Mouse (Mus musculus): ENCODE measurements around the gene Sv2c.

- TF ChIP-seq CTCF (IDR thresholded peaks at IDR 0.05; ENCODE audit: control insufficient read depth, insufficient read depth, insufficient read length) = no peak
- TF ChIP-seq CEBPB (IDR thresholded peaks at IDR 0.05; ENCODE audit: low read depth) = no peak
- TF ChIP-seq MAX (IDR thresholded peaks at IDR 0.05) = no peak
- no peak for TF ChIP-seq MYOD1 (IDR thresholded peaks at IDR 0.05; ENCODE audit: control insufficient read depth, insufficient read length, low read depth)
- TF ChIP-seq USF1 (IDR thresholded peaks at IDR 0.05; ENCODE audit: low read depth) = no peak
- TF ChIP-seq MYOG (IDR thresholded peaks at IDR 0.05; ENCODE audit: control insufficient read depth, extremely low read depth, insufficient read length) = no peak
- no peak for TF ChIP-seq FOSL1 (IDR thresholded peaks at IDR 0.05; ENCODE audit: insufficient read depth, low read length, poor library complexity, severe bottlenecking)
Observed at GRCm38 (mm10) chr13:96173686-96174085, 41.3 kb upstream of the Sv2c start.

All from C2C12 (cell line).